Mouse (Mus musculus) kidney, embryonic 16.5 days (tissue): ENCODE results near the gene Tmem238l. TPM values are rescaled to one million over a fixed set of nuclear protein-coding genes. Genes with fewer than 3 reads are reported as not detected.

ENCODE experiments used
- ATAC-seq: fragments of 200-750 bp; cut with Nextera tagmentation; 2 replicates; pipeline ENCODE4 v1.8.0; 2017; ENCODE audit warnings: moderate TSS enrichment; ENCODE audit not compliant: low FRiP score, low TSS enrichment
- H3K27ac ChIP-seq: fragments of 300-500 bp; sonication (generic); 2 replicates; pipeline ENCODE4 v1.5.1; 2014; ENCODE audit warnings: low read length
- H3K27me3 ChIP-seq: fragments of 300-500 bp; sonication (generic); 2 replicates; pipeline ENCODE4 v1.6.1; 2014; ENCODE audit warnings: low read length, control low read depth, mixed read lengths; ENCODE audit not compliant: insufficient read depth
- H3K36me3 ChIP-seq: fragments of 300-500 bp; sonication (generic); 2 replicates; pipeline ENCODE4 v1.6.1; 2014; ENCODE audit warnings: low read length, control low read depth, mixed read lengths; ENCODE audit not compliant: insufficient read depth
- H3K4me1 ChIP-seq: fragments of 300-500 bp; sonication (generic); 2 replicates; pipeline ENCODE4 v1.6.1; 2014; ENCODE audit warnings: low read length, control low read depth, mixed read lengths; ENCODE audit not compliant: insufficient read depth
- H3K4me2 ChIP-seq: fragments of 300-500 bp; sonication (generic); replicated peaks from 2 replicates; pipeline ENCODE4 v1.6.1; 2014; ENCODE audit warnings: low read depth, low read length
- H3K4me3 ChIP-seq: fragments of 300-500 bp; sonication (generic); 2 replicates; pipeline ENCODE4 v1.5.1; 2014; ENCODE audit warnings: mild to moderate bottlenecking, low read length
- H3K9ac ChIP-seq: fragments of 300-500 bp; sonication (generic); replicated peaks from 2 replicates; pipeline ENCODE4 v1.6.1; 2014; ENCODE audit warnings: low read length
- H3K9me3 ChIP-seq: fragments of 300-500 bp; sonication (generic); 2 replicates; pipeline ENCODE4 v1.6.1; 2016; ENCODE audit warnings: low read length, control low read depth
- whole genome bisulfite sequencing: fragments of 180-500 bp; shearing (Covaris S2); extraction: QIAGEN DNeasy Blood & Tissue Kit; methylation state at CpG from one replicate; pipeline ENCODE4 v1.1.7; 2014; 5-methylcytosine and 5-hydroxymethylcytosine counted together
- polyA plus RNA-seq: library from polyadenylated mRNA; unstranded; fragments of >200 nt; fragmentation: Nextera tagmentation; extraction: Ambion mirVana; gene quantifications from 2 replicates; pipeline ENCODE4 v1.2.1, GENCODE M21; 2015

The Tmem238l gene
- polyA plus RNA-seq, 1 experiment from 2014 or later, result 0.35 TPM

DNA sequence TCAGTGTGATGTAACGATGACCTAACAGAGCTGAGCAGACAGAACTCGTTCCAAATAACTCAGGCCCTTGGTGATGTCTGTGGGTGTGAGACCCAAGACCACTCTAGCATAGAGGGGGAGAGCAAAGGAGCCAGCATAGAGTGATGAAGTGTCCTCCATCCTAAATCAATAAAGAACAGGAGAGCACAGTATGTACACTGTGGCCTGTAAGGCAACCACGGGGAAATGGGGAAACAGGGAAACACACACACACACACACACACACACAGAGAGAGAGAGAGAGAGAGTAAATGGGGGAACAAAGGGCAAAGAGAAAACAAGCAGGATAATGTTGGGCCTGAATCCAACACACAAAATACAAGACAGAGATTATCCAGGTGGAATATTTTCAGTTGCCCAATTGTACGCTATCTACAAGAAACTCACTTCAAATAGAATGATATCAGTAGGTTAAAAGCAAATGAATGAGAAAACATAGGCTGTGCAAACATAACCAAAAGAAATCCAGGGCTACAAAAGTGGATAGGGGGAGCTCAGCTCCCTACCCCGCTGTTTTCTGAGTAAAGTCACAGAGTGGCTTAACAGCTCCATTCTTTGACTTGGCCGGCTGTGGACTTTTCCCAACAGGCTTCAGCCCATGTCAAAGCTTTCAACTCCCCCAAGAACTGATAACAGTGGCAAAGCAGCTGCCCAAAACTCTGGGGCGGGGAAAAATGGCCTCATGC lies 19.3 kb downstream of the Tmem238l start:
- H3K27ac ChIP-seq, result no peak overlapping the region
- H3K4me2 ChIP-seq, result no peak overlapping the region
- H3K36me3 ChIP-seq, result no peaks in the 10 kb centered on the region
- H3K4me1 ChIP-seq, result no peaks in the 10 kb centered on the region
- H3K27me3 ChIP-seq, result no peaks in the 10 kb centered on the region
- H3K9me3 ChIP-seq, result peaks cover 18% of the 10 kb centered on the region
- ATAC-seq, result no peak
- 89% methylated on average over 7 of the region's 7 CpGs for WGBS
- no peak overlapping the region for H3K9ac ChIP-seq
- H3K4me3 ChIP-seq, result no peak overlapping the region

DNA sequence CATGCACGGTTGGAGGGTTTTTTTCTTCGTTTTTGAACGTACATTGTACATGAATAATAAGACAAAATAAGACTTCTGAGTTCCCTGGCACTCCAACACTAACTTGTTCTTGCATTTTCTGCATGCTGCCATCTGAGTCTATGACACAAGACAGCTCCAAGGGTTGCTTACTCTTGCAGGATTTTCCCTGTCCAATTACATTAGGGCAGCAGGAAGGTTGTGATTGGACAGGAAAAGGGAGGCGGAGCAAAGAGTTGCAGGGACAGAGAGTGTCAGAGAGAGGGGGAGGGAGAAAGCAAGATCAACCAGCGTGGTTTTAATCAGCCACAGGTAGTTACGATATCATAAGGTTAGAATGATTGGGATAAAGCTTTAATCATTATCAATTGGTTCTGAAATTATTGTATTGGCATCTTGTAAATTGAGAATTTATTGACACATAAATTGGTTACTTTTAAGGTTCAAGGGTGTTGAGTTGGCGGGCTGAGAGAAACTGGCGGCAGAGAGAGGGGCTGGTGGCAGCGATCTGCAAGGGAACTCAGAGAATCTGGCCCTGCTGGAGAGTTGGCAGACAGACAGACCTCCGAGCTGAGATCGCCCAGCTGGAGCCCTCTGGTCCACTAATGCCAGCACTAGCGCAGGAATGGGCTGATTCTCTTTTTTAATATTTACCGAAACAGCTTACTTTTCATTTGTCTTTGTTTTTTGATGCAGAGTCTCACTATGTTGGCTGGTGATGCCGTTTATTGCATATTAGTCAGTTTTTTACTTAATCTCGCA lies 25.1 kb downstream of the Tmem238l start:
- H3K27ac ChIP-seq, result no peak overlapping the region
- no peaks in the 10 kb centered on the region for H3K27me3 ChIP-seq
- H3K4me1 ChIP-seq, result peaks cover 15% of the 10 kb centered on the region
- H3K9me3 ChIP-seq, result peaks cover 1% of the 10 kb centered on the region; the same call in 1 of the 2 replicates
- H3K9ac ChIP-seq, result no peak overlapping the region
- no peak overlapping the region for H3K4me3 ChIP-seq
- WGBS, result 78% methylated on average over 15 of the region's 15 CpGs
- H3K4me2 ChIP-seq, result no peak overlapping the region
- no peaks in the 10 kb centered on the region for H3K36me3 ChIP-seq
- no peak for ATAC-seq

DNA sequence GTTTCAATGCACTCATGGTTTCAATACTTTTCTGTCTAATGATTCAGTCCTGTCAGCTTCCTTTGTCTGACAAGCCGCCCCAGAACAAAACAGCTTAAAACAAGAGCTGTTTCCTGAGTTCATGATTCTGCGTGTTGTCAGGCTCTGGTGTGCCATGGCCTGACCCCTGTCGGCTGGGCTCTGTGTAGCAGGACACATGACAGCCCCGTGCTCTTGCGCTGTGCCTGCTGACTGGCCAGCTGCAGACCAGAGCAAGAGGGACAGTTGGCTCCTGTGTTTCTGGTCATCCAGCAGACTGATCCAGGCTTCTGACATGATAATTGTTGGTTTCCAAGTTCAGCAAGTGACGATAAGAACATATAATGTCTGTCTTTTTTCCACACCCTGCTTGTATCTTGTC lies 26.4 kb downstream of the Tmem238l start:
- 0 out of 2 replicates have a peak, but pooled peaks have one; percentile 62 for ATAC-seq
- peaks cover 15% of the 10 kb centered on the region for H3K4me1 ChIP-seq
- no peak overlapping the region for H3K4me2 ChIP-seq
- H3K27me3 ChIP-seq, result no peaks in the 10 kb centered on the region
- H3K9me3 ChIP-seq, result no peaks in the 10 kb centered on the region
- no peak overlapping the region for H3K4me3 ChIP-seq
- H3K9ac ChIP-seq, result no peak overlapping the region
- WGBS, result 44% methylated on average over 6 of the region's 6 CpGs
- H3K27ac ChIP-seq, result no peak overlapping the region
- no peaks in the 10 kb centered on the region for H3K36me3 ChIP-seq

DNA sequence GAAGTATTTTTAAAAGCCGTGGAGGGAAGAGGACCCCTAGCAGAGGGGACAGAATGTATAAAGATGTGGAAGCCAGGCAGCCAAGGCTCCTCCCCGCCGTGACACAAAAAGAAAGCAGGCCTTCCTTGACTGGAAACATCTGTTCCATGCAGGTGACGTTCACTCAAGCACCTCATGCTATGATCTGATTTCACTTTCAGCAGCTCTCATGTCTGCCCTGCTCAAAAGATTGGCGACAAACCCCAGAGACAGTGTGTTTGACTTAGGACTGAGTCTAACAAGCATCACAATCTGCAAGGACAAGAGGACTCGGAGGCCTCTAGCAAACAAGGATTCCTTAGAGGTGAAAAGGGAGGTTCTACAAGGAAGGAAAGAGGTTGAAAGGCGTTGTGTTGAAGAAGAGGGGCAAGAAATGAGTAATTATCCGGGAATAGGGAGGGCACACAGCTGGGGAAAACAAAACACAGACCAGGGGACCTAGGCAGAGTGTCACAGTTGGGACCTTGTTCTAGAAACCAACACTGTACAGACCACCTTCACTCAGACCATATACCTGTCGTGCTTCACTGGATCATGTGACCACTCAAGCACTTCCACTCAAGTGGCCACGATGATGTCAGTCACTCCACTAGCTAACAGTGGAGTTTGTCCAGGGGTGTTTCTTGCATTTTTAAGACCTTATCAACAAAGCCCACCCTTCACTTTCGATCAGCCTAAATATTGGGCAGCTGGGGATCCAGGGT lies 27.2 kb downstream of the Tmem238l start:
- Histone ChIP-seq H3K4me2 (peak overlapping the region; percentile 78; the same call in 1 of the 2 replicates), H3K9ac (no peak overlapping the region; the same call in 1 of the 2 replicates)
- 0 out of 2 replicates have a peak, but pooled peaks have one; percentile 18 for ATAC-seq

DNA sequence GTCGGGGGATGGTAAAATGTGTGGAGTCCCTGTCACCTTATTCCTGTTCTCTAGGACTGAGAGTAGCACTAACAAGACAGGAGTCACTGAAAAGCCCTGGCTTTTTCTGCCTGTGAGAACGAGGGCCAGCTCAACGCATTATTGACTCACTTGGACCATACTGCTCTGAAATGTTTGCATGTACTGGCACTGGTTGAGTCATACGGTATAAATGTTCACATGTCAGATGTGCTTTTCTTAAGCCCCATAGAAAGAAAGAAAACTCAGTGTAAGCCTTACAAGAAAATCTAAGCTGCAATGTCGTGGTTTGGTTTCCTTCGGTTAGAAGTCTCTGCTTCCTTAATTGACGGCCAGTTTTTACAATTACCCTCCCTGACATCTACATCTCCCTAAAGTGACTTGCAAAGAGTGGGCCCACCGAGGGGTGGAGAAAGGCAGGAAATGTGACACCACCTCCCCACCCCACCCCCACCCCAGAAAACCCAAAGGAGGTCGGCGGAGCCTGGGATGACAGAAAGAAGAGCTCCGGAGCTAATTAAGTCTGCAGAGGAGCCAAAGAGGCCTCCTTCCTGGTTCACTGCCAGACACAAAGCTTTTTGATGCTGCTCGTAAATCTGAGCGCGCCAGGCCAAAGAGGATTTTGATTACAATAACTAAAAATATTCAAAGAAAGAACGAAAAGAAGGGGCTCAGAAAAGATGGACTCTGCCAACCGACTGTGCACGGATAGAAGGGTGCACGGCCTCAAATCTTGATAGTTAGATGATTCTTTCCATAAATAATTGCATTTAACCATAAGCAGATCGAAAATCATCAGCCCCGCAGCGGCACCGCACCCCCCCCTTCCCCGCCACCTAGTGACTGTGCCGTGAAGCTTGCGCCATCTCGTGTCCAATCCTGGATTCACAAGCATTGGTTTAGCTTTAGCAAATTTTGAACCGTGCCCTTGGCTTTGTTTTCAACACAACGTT lies 28.0 kb downstream of the Tmem238l start:
- peak; percentile 80 for ATAC-seq
- Histone ChIP-seq H3K27me3 (no peaks in the 10 kb centered on the region), H3K4me1 (peaks cover 15% of the 10 kb centered on the region), H3K4me3 (peak overlapping the region; percentile 53), H3K27ac (peak overlapping the region; percentile 63), H3K4me2 (peak overlapping the region; percentile 78), H3K9ac (peak overlapping the region; percentile 65), H3K36me3 (no peaks in the 10 kb centered on the region), H3K9me3 (no peaks in the 10 kb centered on the region)
- 4% methylated on average over 28 of the region's 28 CpGs for WGBS

More for the DNA sequence above, 27.2 kb downstream of the Tmem238l start:
- Histone ChIP-seq H3K27ac (peak overlapping the region; percentile 63), H3K9me3 (no peaks in the 10 kb centered on the region), H3K36me3 (no peaks in the 10 kb centered on the region), H3K27me3 (no peaks in the 10 kb centered on the region), H3K4me1 (peaks cover 15% of the 10 kb centered on the region), H3K4me3 (no peak overlapping the region)
- WGBS, result 33% methylated on average over 11 of the region's 11 CpGs

DNA sequence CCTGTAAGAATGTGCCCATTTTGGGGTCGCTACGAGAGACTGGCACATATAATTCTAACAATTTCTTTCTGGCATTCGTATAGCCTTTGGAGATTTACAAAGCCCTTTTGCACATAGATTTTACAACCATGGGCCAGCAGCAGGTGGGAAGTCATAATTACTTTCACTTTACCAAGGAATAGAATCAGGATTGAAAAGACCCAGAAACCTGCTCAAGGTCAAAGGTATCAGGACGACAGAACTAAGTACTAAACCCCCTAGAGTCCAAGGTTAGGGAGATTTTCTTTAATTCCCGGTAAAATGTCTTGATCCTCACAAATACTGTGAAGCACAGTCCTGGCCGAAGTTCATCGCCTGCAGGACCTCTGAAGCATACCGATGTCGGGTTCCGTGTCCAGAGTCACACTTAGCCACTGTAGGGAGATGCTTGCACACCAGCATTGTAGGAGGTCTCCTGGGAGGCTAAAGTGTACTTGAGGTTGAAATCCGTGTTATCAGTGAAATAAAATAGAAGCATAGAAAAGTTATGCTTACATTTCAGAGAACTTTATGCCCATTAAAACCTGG lies 28.8 kb downstream of the Tmem238l start:
- peak overlapping the region; percentile 65 for H3K9ac ChIP-seq
- H3K4me3 ChIP-seq, result peak overlapping the region; percentile 53
- ATAC-seq, result no peak
- peaks cover 15% of the 10 kb centered on the region for H3K4me1 ChIP-seq
- 0 out of 2 replicates have a peak overlapping the region, but pooled peaks have one; percentile 27 for H3K27ac ChIP-seq
- H3K4me2 ChIP-seq, result peak overlapping the region; percentile 78
- no peaks in the 10 kb centered on the region for H3K9me3 ChIP-seq
- H3K36me3 ChIP-seq, result no peaks in the 10 kb centered on the region
- no peaks in the 10 kb centered on the region for H3K27me3 ChIP-seq
- 18% methylated on average over 11 of the region's 11 CpGs for WGBS

DNA sequence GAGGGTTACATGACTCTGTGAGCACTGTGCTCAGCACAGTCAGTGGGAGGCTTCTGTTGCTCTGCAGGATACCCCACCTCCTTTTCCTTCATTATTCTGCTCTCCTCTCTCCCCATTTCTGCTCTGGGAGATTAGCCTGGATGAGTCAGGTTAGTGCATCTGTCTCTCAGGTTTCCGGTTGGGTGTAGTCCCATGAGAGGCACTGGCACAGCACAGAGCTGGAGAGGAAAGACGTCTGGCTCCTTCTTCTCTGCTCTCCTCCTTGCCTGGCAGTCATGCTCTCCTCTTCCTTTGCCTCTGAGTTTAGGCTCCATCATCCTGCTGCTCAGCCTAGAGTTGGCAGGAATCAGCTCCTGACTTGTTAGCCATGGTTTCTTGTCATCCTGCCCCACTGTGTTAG lies 35.7 kb downstream of the Tmem238l start:
- ATAC-seq, result no peak
- no peak overlapping the region for H3K4me3 ChIP-seq
- no peaks in the 10 kb centered on the region for H3K27me3 ChIP-seq
- H3K27ac ChIP-seq, result no peak overlapping the region
- no peak overlapping the region for H3K4me2 ChIP-seq
- H3K36me3 ChIP-seq, result no peaks in the 10 kb centered on the region
- H3K4me1 ChIP-seq, result no peaks in the 10 kb centered on the region
- no peak overlapping the region for H3K9ac ChIP-seq
- H3K9me3 ChIP-seq, result no peaks in the 10 kb centered on the region
- WGBS, result 76% methylated on average over 2 of the region's 2 CpGs

DNA sequence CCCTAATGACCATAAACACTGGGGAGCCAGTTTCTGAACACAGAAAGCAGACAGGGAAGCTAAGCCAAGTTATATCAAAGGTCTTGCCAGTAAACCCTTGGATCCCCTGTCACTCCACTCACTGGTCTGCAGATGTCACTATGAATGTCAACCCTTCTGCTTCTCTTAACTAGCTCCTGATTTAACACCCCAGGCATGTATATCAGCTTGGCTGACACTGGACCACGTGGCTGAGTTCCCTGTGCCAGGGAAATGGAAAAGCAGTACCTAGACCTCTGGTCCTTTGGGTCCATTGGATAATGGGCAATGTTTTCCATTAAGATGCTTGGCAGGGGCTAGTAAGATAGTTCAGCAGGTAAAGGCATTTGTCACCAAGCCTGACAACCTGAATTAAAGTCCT lies 37.2 kb downstream of the Tmem238l start:
- Histone ChIP-seq H3K27me3 (no peaks in the 10 kb centered on the region), H3K9ac (no peak overlapping the region), H3K4me1 (peaks cover 6% of the 10 kb centered on the region; the same call in 1 of the 2 replicates), H3K27ac (no peak overlapping the region), H3K9me3 (no peaks in the 10 kb centered on the region), H3K4me3 (no peak overlapping the region), H3K36me3 (no peaks in the 10 kb centered on the region), H3K4me2 (no peak overlapping the region)
- WGBS, result 48% methylated on average over 1 of the region's 1 CpGs
- ATAC-seq, result no peak
